Mouse (Mus musculus): ENCODE data around the gene Acox3. TPM values are rescaled to one million over a fixed set of nuclear protein-coding genes. Genes with fewer than 3 reads are reported as not detected.

The Acox3 gene
- total RNA-seq, 1 experiment = 7.2 TPM

GRCm38 (mm10) chr5:35609381-35609780 is 26.5 kb downstream of the Acox3 start:
- in situ Hi-C loops (cut with MboI; ENCODE audit: low sequenced_read_pairs in 2 of 2, unreplicated experiment in 2 of 2) = no loop called here
- peaks cover 0 to 3% of the 10 kb centered on the region in 2 experiments; a peak in 1 of 4 replicates for H3K4me1 ChIP-seq (ENCODE audit: control insufficient read depth in 2 of 2, insufficient read depth in 2 of 2, low read length in 2 of 2, poor library complexity in 1 of 2)
- TF ChIP-seq ZC3H11A (IDR thresholded peaks at IDR 0.05; ENCODE audit: borderline replicate concordance, low read depth, low read length) (no peak), ZNF384 (IDR thresholded peaks at IDR 0.05; ENCODE audit: low read depth, low read length) (no peak), HCFC1 (IDR thresholded peaks at IDR 0.05; ENCODE audit: borderline replicate concordance, insufficient read depth, low read length) (no peak), MAFK (IDR thresholded peaks at IDR 0.05; ENCODE audit: insufficient read depth, low read depth, low read length) (no peak), CHD2 (IDR thresholded peaks at IDR 0.05; ENCODE audit: low read depth, low read length) (no peak)
- peak; percentile 70 for DNase-seq (ENCODE audit: low read depth, low spot score)
- no peaks in the 10 kb centered on the region for H3K36me3 ChIP-seq (ENCODE audit: control insufficient read depth, insufficient read depth, low read length, poor library complexity, severe bottlenecking)
- H3K9me3 ChIP-seq (ENCODE audit: control insufficient read depth, insufficient read depth, low read depth, low read length) = no peaks in the 10 kb centered on the region
- no peak overlapping the region for H3K9ac ChIP-seq (ENCODE audit: insufficient read depth, low read depth, low read length, poor library complexity, severe bottlenecking)
- no peak overlapping the region for H3K27ac ChIP-seq (ENCODE audit: insufficient read depth, low read depth, low read length, poor library complexity, severe bottlenecking)
- no peak overlapping the region for H3K4me3 ChIP-seq (ENCODE audit: insufficient read depth in 1 of 2, low read depth in 1 of 2, low read length in 2 of 2, poor library complexity in 1 of 2, severe bottlenecking in 1 of 2)

- Histone ChIP-seq H3K36me3 (ENCODE audit: control insufficient read depth, insufficient read depth, low read length, poor library complexity, severe bottlenecking) (no peaks in the 10 kb centered on the region), H3K9me3 (ENCODE audit: control insufficient read depth, insufficient read depth, low read depth, low read length) (no peaks in the 10 kb centered on the region), H3K9ac (ENCODE audit: insufficient read depth, low read depth, low read length, poor library complexity, severe bottlenecking) (no peak overlapping the region), H3K27ac (ENCODE audit: insufficient read depth, low read depth, low read length, poor library complexity, severe bottlenecking) (no peak overlapping the region), H3K4me3 (ENCODE audit: insufficient read depth in 1 of 2, low read depth in 1 of 2, low read length in 2 of 2, poor library complexity in 1 of 2, severe bottlenecking in 1 of 2) (no peak overlapping the region), H3K4me1 (ENCODE audit: control insufficient read depth in 2 of 2, insufficient read depth in 2 of 2, low read length in 2 of 2, poor library complexity in 1 of 2) (peaks cover 0 to 2% of the 10 kb centered on the region in 2 experiments; a peak in 1 of 4 replicates)
- no peak for DNase-seq (ENCODE audit: low read depth, low spot score)
- in situ Hi-C loops (cut with MboI; ENCODE audit: low sequenced_read_pairs in 2 of 2, unreplicated experiment in 2 of 2) = no loop called here
- no peak for TF ChIP-seq CHD2 (IDR thresholded peaks at IDR 0.05; ENCODE audit: low read depth, low read length)
- TF ChIP-seq ZC3H11A (IDR thresholded peaks at IDR 0.05; ENCODE audit: borderline replicate concordance, low read depth, low read length) = no peak
- TF ChIP-seq HCFC1 (IDR thresholded peaks at IDR 0.05; ENCODE audit: borderline replicate concordance, insufficient read depth, low read length) = no peak
- TF ChIP-seq ZNF384 (IDR thresholded peaks at IDR 0.05; ENCODE audit: low read depth, low read length) = no peak
- TF ChIP-seq MAFK (IDR thresholded peaks at IDR 0.05; ENCODE audit: insufficient read depth, low read depth, low read length) = no peak
Measured at GRCm38 (mm10) chr5:35609971-35610370, 27.1 kb downstream of the Acox3 start.

DNA sequence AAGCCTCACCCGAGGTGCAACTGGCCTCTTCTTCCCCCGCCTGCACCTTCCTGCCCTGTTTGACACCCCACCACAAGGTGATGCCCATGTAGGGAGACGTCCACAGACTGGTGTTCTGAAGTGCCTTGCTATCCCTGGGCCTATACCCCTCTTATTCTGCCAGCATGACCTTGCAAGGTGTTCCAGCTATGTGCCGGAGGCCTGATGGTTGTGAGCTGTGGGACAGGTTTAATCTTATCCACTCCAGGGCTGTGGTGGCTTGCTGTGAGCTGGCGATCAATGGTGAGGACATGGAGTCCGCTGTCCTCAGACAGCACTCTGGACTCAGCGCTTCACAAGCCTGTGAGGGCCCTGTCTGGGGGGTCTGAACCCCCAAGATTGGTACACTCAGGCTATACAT is 27.5 kb downstream of the Acox3 start:
- Histone ChIP-seq H3K9me3 (ENCODE audit: control insufficient read depth, insufficient read depth, low read depth, low read length) (no peaks in the 10 kb centered on the region), H3K4me1 (ENCODE audit: control insufficient read depth in 2 of 2, insufficient read depth in 2 of 2, low read length in 2 of 2, poor library complexity in 1 of 2) (peaks cover 0 to 2% of the 10 kb centered on the region in 2 experiments; a peak in 1 of 4 replicates), H3K36me3 (ENCODE audit: control insufficient read depth, insufficient read depth, low read length, poor library complexity, severe bottlenecking) (no peaks in the 10 kb centered on the region), H3K27ac (ENCODE audit: insufficient read depth, low read depth, low read length, poor library complexity, severe bottlenecking) (no peak overlapping the region), H3K9ac (ENCODE audit: insufficient read depth, low read depth, low read length, poor library complexity, severe bottlenecking) (no peak overlapping the region), H3K4me3 (ENCODE audit: insufficient read depth in 1 of 2, low read depth in 1 of 2, low read length in 2 of 2, poor library complexity in 1 of 2, severe bottlenecking in 1 of 2) (no peak overlapping the region)
- no peak for DNase-seq (ENCODE audit: low read depth, low spot score)
- no peak for TF ChIP-seq ZC3H11A (IDR thresholded peaks at IDR 0.05; ENCODE audit: borderline replicate concordance, low read depth, low read length)
- TF ChIP-seq HCFC1 (IDR thresholded peaks at IDR 0.05; ENCODE audit: borderline replicate concordance, insufficient read depth, low read length) = no peak
- no peak for TF ChIP-seq ZNF384 (IDR thresholded peaks at IDR 0.05; ENCODE audit: low read depth, low read length)
- no peak for TF ChIP-seq CHD2 (IDR thresholded peaks at IDR 0.05; ENCODE audit: low read depth, low read length)
- no peak for TF ChIP-seq MAFK (IDR thresholded peaks at IDR 0.05; ENCODE audit: insufficient read depth, low read depth, low read length)
- in situ Hi-C loops (cut with MboI; ENCODE audit: low sequenced_read_pairs in 2 of 2, unreplicated experiment in 2 of 2) = no loop called here

DNA sequence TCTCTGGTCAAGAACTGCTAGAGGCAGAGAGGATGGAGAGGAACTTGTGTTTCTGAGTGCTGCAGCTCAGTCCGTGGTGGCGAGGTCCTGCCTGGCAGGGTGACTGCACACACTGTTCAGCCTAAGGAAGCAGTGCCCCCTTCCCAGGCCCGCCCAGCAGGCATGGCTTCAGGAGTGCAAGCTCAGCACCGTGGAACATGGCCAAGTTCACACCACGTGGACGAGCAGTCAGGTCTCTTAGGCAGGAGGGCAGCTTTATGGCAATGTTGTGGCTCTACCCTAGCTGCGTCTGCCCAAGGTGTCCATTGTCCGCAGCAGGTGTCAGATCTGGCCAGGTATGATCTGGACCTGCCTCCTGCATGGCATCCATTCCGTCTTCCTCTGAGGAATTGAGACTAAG is 28.3 kb downstream of the Acox3 start:
- H3K4me1 ChIP-seq (ENCODE audit: control insufficient read depth in 2 of 2, insufficient read depth in 2 of 2, low read length in 2 of 2, poor library complexity in 1 of 2) = peaks cover 0 to 2% of the 10 kb centered on the region in 2 experiments; a peak in 1 of 4 replicates
- no peak overlapping the region for H3K27ac ChIP-seq (ENCODE audit: insufficient read depth, low read depth, low read length, poor library complexity, severe bottlenecking)
- H3K4me3 ChIP-seq (ENCODE audit: insufficient read depth in 1 of 2, low read depth in 1 of 2, low read length in 2 of 2, poor library complexity in 1 of 2, severe bottlenecking in 1 of 2) = no peak overlapping the region
- no peaks in the 10 kb centered on the region for H3K36me3 ChIP-seq (ENCODE audit: control insufficient read depth, insufficient read depth, low read length, poor library complexity, severe bottlenecking)
- TF ChIP-seq CHD2 (IDR thresholded peaks at IDR 0.05; ENCODE audit: low read depth, low read length) (no peak), HCFC1 (IDR thresholded peaks at IDR 0.05; ENCODE audit: borderline replicate concordance, insufficient read depth, low read length) (no peak), MAFK (IDR thresholded peaks at IDR 0.05; ENCODE audit: insufficient read depth, low read depth, low read length) (no peak), ZC3H11A (IDR thresholded peaks at IDR 0.05; ENCODE audit: borderline replicate concordance, low read depth, low read length) (no peak), ZNF384 (IDR thresholded peaks at IDR 0.05; ENCODE audit: low read depth, low read length) (no peak)
- DNase-seq (ENCODE audit: low read depth, low spot score) = no peak
- H3K9ac ChIP-seq (ENCODE audit: insufficient read depth, low read depth, low read length, poor library complexity, severe bottlenecking) = no peak overlapping the region
- in situ Hi-C loops (cut with MboI; ENCODE audit: low sequenced_read_pairs in 2 of 2, unreplicated experiment in 2 of 2) = no loop called here
- H3K9me3 ChIP-seq (ENCODE audit: control insufficient read depth, insufficient read depth, low read depth, low read length) = no peaks in the 10 kb centered on the region

DNA sequence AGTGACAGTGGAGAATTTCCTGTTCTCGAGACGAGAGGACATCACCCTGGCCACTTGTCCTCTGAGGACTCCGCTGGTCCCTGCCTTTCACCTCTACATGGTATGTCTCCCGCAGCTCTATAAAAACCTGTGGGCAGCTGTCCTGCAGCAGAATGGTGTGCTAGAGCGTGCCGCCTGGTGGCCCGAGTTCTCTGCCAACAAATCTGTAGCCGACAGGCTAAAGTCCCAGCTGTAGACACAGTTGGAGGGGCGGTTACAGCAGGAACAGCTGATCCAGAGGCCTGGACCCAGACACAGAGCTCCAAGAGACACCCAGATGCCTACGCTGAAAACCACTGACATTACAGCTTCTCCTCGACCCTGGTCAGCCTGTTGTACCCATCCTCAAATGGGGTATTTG is 29.1 kb downstream of the Acox3 start:
- TF ChIP-seq HCFC1 (IDR thresholded peaks at IDR 0.05; ENCODE audit: borderline replicate concordance, insufficient read depth, low read length) (no peak), ZC3H11A (IDR thresholded peaks at IDR 0.05; ENCODE audit: borderline replicate concordance, low read depth, low read length) (no peak), MAFK (IDR thresholded peaks at IDR 0.05; ENCODE audit: insufficient read depth, low read depth, low read length) (no peak), CHD2 (IDR thresholded peaks at IDR 0.05; ENCODE audit: low read depth, low read length) (no peak), ZNF384 (IDR thresholded peaks at IDR 0.05; ENCODE audit: low read depth, low read length) (no peak)
- H3K36me3 ChIP-seq (ENCODE audit: control insufficient read depth, insufficient read depth, low read length, poor library complexity, severe bottlenecking) = no peaks in the 10 kb centered on the region
- in situ Hi-C loops (cut with MboI; ENCODE audit: low sequenced_read_pairs in 2 of 2, unreplicated experiment in 2 of 2) = no loop called here
- no peak overlapping the region for H3K4me3 ChIP-seq (ENCODE audit: insufficient read depth in 1 of 2, low read depth in 1 of 2, low read length in 2 of 2, poor library complexity in 1 of 2, severe bottlenecking in 1 of 2)
- no peak for DNase-seq (ENCODE audit: low read depth, low spot score)
- H3K9me3 ChIP-seq (ENCODE audit: control insufficient read depth, insufficient read depth, low read depth, low read length) = no peaks in the 10 kb centered on the region
- H3K4me1 ChIP-seq (ENCODE audit: control insufficient read depth in 2 of 2, insufficient read depth in 2 of 2, low read length in 2 of 2, poor library complexity in 1 of 2) = peaks cover 0 to 2% of the 10 kb centered on the region in 2 experiments; a peak in 1 of 4 replicates
- H3K27ac ChIP-seq (ENCODE audit: insufficient read depth, low read depth, low read length, poor library complexity, severe bottlenecking) = no peak overlapping the region
- H3K9ac ChIP-seq (ENCODE audit: insufficient read depth, low read depth, low read length, poor library complexity, severe bottlenecking) = no peak overlapping the region

Measured in ES-E14 (cell line).